Mouse (Mus musculus) Patski (cell line): ENCODE measurements around the gene Phc1. TPM values are rescaled to one million over a fixed set of nuclear protein-coding genes. Genes with fewer than 3 reads are reported as not detected.

Experiments
- ATAC-seq: fragments of 100-300 bp; one replicate; pipeline ENCODE4 v1.8.0; 2021
- CTCF ChIA-PET: fragments of 350-600 bp; sonication (Branson Sonifier 250); formaldehyde crosslinking; loops from one replicate; lab custom pipeline; 2022; ENCODE audit warnings: inconsistent platforms; lab: Charles Lee
- POLR2A ChIA-PET: fragments of 350-600 bp; sonication (Branson Sonifier 250); formaldehyde crosslinking; loops from one replicate; lab custom pipeline; 2022; ENCODE audit warnings: antibody characterized with exemption, inconsistent platforms; lab: Charles Lee
- DNase-seq: peaks from one replicate; pipeline ENCODE4 v3.0.0-alpha.2; 2011; ENCODE audit warnings: low read depth, low spot score
- H3K27me3 ChIP-seq: fragments of 371-371 bp; one replicate; pipeline ENCODE4 v1.5.1; 2021
- CTCF ChIP-seq: fragments of 100-300 bp; IDR thresholded peaks from one replicate; pipeline ENCODE4 v1.5.1; 2021
- in situ Hi-C: fragments of 300-500 bp; cut with MboI; formaldehyde crosslinking; loops from 3 replicates; pipeline ENCODE4 v1.11.1; 2018; ENCODE audit warnings: low pct_unique_long_range_greater_than_20kb, mixed read lengths
- polyA plus RNA-seq: library from polyadenylated mRNA; unstranded; gene quantifications from one replicate; pipeline ENCODE4 v1.2.3, GENCODE M21; 2021

The Phc1 gene
- polyA plus RNA-seq, 1 experiment from 2014 or later: 41.7 TPM

DNA sequence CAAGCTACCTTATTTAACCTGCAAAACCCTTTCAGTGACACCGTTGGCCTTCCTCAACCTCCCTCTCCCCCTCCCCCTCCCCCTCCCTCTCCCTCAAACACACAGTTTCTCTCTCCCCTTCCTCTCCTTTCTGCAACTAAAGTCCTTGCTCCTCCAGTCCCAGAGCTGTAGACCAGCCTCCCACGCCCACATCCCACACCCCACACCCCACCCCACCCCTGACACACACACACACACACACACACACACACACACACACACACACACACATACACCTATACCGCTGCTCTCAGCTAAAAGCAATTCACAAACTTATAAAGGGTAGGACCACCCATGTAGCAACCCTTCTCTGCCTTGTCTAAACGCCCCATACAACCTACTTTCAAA, 42.1 kb downstream of the Phc1 start:
- in situ Hi-C loops: no loop called here
- ChIA-PET POLR2A (no interaction called here), CTCF (interaction anchor here (1.4 kb wide), 1 partner anchor 10 kb away, joined by 6 read pairs; the partner anchor contains the start of gene M6pr)
- no peak for TF ChIP-seq CTCF
- ATAC-seq (no peak), DNase-seq (no peak)
- peaks cover 1% of the 10 kb centered on the region for H3K27me3 ChIP-seq

DNA sequence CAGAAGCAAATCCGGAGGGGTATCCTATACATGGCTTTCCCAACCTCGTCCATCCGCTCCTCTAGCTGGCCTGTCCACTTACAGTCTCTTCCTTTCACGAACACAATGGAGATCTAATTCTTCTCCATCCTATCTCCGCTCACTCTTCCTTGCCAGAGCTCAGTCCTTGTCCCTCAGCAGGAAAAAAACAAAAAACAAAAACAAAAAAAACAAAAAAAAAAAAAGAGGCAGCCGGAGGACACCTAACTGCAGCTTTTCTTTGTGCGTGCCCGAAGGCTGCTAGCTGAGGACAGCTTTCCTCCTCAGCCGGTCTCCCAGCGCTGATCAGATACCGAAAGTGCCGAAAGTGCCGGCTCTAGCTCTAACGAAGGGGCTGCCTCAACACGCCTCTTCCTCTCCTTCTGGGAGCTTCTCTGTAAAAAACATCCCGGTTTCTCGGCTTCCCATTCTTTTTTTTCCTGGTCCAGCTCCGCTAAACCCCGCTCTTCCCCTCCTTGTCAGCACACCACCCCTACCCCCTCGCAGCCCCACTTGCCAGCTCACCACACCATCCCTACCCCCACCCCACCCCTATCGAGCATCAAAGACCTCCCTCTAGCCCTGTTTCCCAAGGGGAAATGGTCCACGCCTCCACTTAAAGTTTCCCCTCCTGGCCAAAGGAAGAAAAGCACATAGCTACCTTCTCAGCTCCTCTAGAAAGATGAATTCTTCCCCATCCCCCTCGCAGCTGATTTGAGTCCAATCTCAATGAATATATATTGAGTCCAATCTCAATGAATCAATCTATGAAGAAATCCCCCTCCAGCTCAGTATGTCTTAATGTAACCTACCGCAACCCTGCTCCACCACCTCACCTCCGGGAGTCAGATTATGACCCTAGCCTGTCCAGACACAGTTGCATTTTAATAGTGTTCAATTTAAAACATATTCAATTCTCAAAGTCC, 42.8 kb downstream of the Phc1 start:
- ATAC-seq (no peak), DNase-seq (no peak)
- peaks cover 2% of the 10 kb centered on the region for H3K27me3 ChIP-seq
- no peak for TF ChIP-seq CTCF
- ChIA-PET CTCF (interaction anchor here (0.8 to 1.4 kb wide), 2 partner anchors 11 to 39 kb away, joined by 3 to 6 read pairs; partner anchors contain the start of gene M6pr), POLR2A (no interaction called here)
- in situ Hi-C loops: no loop called here

DNA sequence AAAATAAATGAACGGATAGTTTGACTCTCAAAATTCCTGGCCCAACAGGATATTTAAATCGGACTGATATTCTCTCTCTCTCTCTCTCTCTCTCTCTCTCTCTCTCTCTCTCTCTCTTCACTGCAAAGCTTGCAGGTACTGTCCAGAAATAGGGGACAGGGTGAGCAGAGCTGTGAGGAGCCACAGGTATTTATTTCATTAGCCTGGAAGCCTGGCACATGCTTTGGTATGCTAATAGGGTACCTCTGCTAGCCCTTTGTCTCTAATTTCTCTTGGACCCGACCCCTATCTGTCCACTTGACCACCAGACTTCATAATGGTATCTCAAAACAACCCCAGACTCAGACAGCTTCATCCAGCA, 43.5 kb downstream of the Phc1 start:
- in situ Hi-C loops: no loop called here
- ChIA-PET CTCF (interaction anchor here (0.8 to 1.4 kb wide), 2 partner anchors 11 to 38 kb away, joined by 3 to 6 read pairs; partner anchors contain the start of gene M6pr), POLR2A (no interaction called here)
- ATAC-seq: no peak
- no peak for DNase-seq
- TF ChIP-seq CTCF: no peak
- H3K27me3 ChIP-seq: peaks cover 2% of the 10 kb centered on the region

DNA sequence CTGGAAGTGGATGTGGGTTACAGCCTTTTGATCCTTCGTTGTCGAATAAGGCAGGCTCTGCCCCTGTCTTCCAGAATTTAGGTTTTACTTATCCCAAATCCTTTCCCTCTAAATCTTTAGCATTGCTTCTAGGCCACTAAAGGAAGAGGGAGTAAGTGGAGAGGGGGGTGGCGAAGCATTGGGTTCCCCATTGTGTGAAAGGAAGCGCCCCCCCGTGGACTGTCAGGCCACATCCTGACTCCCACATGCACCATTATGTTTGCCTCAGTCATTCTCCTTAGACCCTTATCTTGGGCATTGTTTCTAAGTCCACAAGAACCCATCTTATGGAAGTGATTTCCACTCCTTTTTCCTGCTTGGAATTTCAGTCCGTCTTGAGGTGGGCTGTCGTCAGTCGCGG, 45.1 kb downstream of the Phc1 start:
- DNase-seq (no peak), ATAC-seq (no peak)
- in situ Hi-C loops: no loop called here
- POLR2A ChIA-PET: no interaction called here
- CTCF ChIA-PET: no interaction called here
- H3K27me3 ChIP-seq: peaks cover 7% of the 10 kb centered on the region
- no peak for TF ChIP-seq CTCF

- in situ Hi-C loops: no loop called here
- no peak for ATAC-seq
- POLR2A ChIA-PET: no interaction called here
- no peak for DNase-seq
- TF ChIP-seq CTCF: no peak
- CTCF ChIA-PET: no interaction called here
- peaks cover 7% of the 10 kb centered on the region for H3K27me3 ChIP-seq
Observed at GRCm38 (mm10) chr6:122294290-122294689, 46.1 kb downstream of the Phc1 start.

GRCm38 (mm10) chr6:122293796-122294195, 46.6 kb downstream of the Phc1 start:
- no peak for DNase-seq
- POLR2A ChIA-PET: no interaction called here
- in situ Hi-C loops: no loop called here
- peaks cover 7% of the 10 kb centered on the region for H3K27me3 ChIP-seq
- CTCF ChIA-PET: interaction anchor here (2.3 kb wide), 1 partner anchor 14 kb away, joined by 10 read pairs; the partner anchor contains the start of gene M6pr
- TF ChIP-seq CTCF: no peak
- ATAC-seq: no peak

DNA sequence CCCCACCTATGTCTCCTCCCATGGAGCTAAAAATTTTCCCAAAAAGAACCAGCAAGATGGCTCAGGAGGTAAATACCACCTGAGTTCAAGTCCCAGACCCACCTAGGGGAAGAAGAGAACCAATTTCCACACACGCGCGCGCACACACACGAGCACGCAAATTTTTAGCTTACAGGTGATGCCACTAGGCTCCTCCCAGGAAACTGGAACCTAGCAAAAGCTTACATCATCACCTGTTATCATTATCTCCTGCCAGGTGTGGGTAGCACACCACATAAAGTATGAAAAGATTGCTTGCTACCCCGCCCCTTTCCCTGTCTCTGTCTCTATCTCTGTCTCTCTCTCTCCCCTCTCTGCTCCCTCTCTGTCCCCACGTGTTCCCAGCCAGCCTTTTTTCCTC, 47.2 kb downstream of the Phc1 start:
- ATAC-seq: no peak
- TF ChIP-seq CTCF: no peak
- in situ Hi-C loops: no loop called here
- CTCF ChIA-PET: interaction anchor here (1.0 to 2.3 kb wide), 3 partner anchors 10 to 15 kb away, joined by 4 to 10 read pairs (median 4); partner anchors contain the start of gene M6pr
- POLR2A ChIA-PET: no interaction called here
- peaks cover 7% of the 10 kb centered on the region for H3K27me3 ChIP-seq
- DNase-seq: no peak

DNA sequence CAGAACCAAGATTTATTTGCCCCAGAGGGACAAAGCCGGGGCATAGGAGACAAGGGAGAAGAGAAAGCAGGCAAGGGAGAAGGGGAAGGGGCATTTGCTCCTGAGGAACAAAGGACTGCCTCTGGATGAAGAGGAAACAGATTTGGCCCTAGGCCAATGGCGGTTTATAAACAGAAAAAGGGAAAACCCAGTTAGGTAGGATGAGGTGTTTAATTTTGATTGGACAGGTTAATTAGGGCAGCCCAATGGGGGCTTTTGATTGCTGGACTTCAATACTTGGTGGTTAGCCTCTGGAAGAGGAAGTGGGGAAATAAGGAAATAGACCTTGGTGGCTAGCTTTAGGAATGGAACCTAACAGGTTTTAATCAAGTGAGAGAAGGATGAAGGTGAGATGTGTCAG, 48.2 kb downstream of the Phc1 start:
- POLR2A ChIA-PET: no interaction called here
- DNase-seq (no peak), ATAC-seq (no peak)
- no peak for TF ChIP-seq CTCF
- CTCF ChIA-PET: interaction anchor here (1.0 to 2.3 kb wide), 4 partner anchors 11 to 18 kb away, joined by 3 to 10 read pairs (median 4); partner anchors contain the start of gene M6pr
- in situ Hi-C loops: no loop called here
- peaks cover 7% of the 10 kb centered on the region for H3K27me3 ChIP-seq

GRCm38 (mm10) chr6:122291735-122292134, 48.6 kb downstream of the Phc1 start:
- in situ Hi-C loops: no loop called here
- H3K27me3 ChIP-seq: peaks cover 7% of the 10 kb centered on the region
- no peak for TF ChIP-seq CTCF
- ATAC-seq (no peak), DNase-seq (no peak)
- ChIA-PET CTCF (interaction anchor here (1.0 to 2.3 kb wide), 3 partner anchors 13 to 17 kb away, joined by 3 to 10 read pairs (median 4); partner anchors contain the start of gene M6pr), POLR2A (no interaction called here)

- in situ Hi-C loops: no loop called here
- no peak for ATAC-seq
- no peak for DNase-seq
- no peak for TF ChIP-seq CTCF
- ChIA-PET CTCF (interaction anchor here (1.0 to 2.3 kb wide), 4 partner anchors 13 to 17 kb away, joined by 3 to 10 read pairs (median 4); partner anchors contain the start of gene M6pr), POLR2A (no interaction called here)
- peaks cover 7% of the 10 kb centered on the region for H3K27me3 ChIP-seq
Observed at GRCm38 (mm10) chr6:122291264-122291663, 49.1 kb downstream of the Phc1 start.

GRCm38 (mm10) chr6:122290253-122290652, 50.1 kb downstream of the Phc1 start:
- no peak for TF ChIP-seq CTCF
- CTCF ChIA-PET: interaction anchor here (1.0 kb wide), 2 partner anchors 14 to 17 kb away, joined by 3 read pairs; no protein-coding TSS in a partner anchor
- in situ Hi-C loops: no loop called here
- no peak for DNase-seq
- H3K27me3 ChIP-seq: peaks cover 7% of the 10 kb centered on the region
- ATAC-seq: no peak
- POLR2A ChIA-PET: interaction anchor here (0.6 kb wide), 1 partner anchor 35 kb away, joined by 3 read pairs; no protein-coding TSS in a partner anchor
